Mouse (Mus musculus) ovary, postnatal 14 days (tissue): ENCODE data around the gene Tec.

Source experiments
- DNase-seq: peaks from one replicate; pipeline ENCODE4 v3.0.0; 2022; ENCODE audit warnings: low spot score

The Tec gene

DNA sequence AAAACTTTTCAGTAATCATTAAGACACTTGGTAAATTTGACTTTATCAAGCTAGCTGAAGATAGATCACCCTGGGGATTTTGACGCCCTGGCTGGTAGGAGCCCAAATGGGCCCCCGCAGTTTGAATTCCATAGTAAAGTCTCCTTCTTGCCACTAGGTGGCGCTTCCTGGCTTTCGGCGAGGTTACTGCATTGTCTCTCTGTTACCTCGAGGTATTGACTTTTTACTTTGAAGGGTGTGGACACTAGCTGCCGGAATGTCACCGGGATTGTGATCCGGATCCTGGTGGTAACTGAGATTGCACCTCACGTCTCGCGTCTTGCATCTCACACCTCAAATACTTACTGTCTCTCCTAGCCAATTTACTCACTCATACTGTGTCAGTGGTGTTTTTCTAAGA lies 23.3 kb upstream of the Tec start:
- peak; percentile 40 for DNase-seq

DNA sequence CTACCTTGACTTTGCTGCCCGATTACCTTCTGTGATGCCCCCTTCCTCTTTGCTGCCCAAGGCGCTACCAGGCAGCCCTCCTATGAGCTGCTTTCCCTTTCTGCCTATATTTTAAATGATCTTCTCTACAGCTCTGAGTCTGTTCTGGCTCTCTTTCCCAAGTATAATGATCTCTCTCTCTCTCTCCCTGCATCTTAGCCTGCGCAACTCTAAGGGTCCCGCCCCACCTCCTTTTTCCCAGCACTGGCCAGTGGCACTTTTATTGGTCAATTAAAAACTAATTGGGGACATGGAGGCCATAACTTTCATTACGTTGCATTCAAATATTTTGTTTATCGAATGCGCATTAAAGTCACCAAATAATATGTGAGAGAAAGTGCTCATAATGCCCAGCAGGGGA lies 20.0 kb upstream of the Tec start:
- no peak for DNase-seq

DNA sequence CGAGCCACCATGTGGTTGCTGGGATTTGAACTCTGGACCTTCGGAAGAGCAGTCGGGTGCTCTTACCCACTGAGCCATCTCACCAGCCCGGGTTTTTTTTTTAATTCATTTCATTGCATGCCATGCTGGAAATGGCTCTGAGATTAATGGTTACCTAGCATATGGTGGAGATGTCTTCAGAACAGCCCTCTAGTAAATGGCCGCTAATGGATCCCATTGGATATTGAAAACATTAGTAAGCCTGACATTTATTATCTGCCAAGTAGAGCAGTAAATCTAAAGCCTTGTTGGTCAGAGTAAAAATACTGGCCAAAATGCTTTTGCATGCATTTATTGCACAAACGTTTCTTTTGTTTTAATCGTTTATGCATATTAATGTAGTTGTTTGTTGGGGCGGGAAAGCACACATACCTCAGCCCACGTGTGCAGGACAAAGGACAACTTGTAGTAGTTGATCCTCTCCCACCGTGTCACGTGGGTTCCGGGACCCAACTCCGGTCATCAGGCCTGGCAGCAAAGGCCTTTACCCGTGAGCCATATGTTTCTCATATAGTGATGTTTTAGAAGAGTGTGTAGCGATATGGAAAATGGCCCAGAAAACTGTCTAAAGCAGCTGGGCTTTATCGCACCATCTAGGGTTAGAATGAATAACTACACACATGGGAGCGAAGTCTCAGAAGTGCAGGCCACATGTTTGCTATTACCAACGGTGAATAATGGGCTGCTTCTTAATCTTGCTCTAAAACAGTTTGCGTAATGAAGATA lies 18.4 kb upstream of the Tec start:
- no peak for DNase-seq

DNA sequence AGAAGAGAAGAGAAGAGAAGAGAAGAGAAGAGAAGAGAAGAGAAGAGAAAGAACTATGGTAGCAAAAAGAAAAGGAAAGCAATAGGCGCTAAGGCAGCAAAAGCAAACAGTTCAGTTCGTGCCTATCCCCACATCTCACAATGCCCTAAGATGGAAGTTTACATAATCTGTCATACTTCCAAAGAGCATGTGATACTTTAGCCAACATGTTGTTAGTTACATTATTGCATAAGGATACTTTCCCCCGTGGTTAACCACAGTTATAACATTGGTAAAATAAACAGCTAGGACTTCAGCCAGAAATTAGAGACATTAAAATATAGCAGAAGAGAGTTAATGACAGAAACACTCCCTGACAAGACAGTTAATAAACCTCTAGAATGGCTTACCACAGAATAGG lies 15.4 kb upstream of the Tec start:
- DNase-seq, result no peak

DNA sequence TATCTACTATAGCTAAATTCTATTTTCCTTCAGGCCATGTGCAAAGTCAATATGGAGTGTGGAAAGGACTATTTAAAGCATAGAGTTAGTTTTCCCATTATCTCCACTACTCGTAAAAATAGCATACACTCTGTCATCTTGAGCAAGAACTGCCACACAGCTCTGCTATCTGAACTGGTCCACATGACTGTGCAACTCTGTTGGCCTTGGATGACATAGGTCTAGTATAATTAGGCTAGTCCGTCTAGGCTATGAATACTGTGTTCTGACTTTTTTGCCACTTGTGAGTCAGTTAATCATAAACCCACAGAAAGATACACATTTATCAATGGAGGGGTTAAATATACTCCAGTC lies 14.1 kb upstream of the Tec start:
- DNase-seq, result no peak

DNA sequence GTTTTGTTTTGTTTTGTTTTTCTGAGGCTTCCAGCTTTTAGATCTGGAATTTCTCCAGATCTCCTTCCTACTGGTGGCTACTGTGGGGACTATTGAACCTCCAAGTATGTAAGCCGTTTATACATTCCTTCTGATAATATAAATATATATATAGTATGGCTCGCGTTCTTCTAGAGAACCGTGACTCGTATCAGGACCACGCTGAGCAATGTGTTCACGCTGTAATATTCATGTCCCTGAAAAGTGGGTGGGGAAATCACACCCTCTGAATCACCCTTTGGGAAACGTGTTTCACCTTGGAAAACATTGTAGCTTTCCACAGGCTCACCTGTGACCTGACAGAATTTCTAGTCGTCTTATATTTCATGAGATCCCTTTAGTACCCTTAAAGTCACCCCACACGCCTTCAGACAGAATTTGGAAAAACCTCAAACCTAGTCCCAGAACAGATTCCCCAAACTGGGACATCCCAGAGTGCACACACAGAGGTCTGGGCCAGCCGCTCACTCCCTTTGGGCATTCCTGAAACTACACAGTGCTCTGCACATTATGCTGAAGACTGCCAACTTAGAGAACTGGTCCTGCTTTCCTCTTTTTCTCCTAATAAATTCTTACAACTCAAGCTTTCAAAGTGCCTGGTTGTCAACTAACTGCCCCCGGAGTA lies 13.6 kb upstream of the Tec start:
- no peak for DNase-seq

DNA sequence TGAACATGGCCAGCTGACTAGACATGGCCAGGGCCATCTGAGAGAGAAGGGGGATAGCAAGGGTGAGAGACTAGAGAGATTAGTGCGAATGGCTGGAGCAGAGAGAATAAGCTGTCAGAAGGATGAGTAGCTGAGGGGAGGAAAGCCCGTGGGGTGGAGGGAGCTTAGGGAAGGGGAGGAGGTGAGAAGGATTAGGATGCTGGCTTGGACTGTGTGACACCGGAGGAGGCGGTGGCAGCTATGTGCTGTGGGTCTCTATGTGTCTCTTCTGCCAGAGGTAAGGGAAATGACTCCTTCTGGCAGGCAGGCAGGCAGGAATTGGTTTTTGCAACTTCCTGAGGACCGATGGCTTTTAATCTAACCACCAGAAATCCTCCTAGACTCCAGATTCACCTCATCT lies 11.5 kb upstream of the Tec start:
- no peak for DNase-seq

DNA sequence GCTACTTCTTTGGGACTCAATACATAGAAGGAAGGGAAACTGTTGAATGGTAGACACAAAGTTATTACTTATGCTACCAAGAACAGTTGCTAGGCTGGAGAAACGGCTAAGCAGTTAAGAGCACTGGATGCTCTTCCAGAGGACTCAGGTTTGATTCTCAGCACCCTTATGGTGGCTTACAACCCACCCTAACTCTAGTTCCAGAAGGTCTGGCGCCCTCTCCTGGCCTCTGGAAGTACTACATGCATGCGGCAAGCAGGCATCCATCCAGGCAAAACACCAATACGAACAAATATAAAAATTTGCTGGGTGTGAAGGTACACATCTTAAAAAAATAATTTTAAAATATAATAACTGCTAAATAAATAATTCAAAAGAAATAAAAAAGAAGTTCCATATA lies 2.8 kb upstream of the Tec start:
- DNase-seq, result no peak

DNA sequence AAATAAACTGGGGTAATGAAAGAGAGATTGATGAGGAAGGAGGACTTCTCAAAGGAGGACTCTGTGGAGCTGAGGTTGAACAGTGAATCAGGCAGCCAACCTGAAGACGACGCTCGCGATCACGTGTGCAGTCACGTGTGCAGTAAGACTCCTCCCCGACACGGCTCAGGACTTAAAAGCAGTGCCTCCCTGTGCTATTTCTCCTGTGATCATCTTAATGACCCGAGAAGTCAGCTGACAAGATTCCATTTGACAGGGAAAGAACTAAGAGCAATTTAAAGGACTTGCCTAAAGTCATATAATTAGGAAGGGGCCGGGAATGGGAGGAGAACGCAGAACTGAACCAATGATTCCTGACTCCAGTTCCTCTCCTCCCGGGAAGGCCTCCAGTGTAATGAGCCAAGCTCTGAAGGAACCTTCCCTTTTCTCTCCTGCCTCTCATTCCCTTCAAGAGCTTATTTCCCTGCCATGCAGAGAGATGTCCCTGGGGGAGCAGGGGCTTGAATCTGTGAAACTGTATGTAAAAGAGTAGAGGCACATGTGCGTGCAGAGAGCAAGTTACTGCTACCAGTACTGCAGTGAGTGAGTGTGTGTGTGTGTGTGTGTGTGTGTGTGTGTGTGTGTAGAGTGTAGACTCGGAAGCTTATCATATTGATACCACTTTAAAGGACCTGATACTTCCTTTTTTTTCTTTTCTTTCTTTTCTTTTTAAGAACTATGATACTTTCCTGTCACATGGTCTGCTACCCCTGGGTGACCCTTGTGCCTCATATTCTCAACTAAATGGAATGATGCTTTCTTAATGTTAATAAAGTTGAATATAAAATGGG lies 1.7 kb upstream of the Tec start:
- DNase-seq, result no peak

DNA sequence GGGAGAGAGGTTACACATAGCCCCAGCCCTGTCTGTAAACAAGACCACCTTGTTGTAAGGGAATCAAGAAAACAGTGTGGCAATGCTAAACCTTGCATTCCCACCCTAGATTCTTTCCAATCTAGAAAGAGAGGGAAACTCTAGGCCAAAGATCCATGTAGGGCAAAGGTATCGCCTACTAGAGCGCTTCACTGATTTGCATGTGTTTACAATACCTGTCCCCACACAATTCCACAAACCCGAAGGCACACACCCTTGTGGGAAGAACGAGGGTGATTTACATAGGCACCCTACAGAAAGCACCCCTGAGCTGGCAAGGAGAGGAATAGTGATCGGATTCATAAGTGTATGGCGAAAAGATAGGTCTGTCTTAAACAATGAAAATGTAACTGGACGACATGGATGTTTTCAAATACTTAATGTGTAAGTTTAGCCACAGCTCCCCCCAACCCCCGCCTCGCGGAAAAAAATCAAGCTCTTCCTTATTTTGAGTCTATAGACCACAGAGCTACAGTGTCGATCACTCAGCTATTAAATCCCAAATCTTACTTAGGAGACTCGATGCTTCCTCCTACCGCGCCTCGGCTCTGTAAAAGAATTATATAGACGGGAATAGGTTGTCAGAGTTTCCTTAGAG lies 1.1 kb downstream of the Tec start:
- DNase-seq, result no peak

DNA sequence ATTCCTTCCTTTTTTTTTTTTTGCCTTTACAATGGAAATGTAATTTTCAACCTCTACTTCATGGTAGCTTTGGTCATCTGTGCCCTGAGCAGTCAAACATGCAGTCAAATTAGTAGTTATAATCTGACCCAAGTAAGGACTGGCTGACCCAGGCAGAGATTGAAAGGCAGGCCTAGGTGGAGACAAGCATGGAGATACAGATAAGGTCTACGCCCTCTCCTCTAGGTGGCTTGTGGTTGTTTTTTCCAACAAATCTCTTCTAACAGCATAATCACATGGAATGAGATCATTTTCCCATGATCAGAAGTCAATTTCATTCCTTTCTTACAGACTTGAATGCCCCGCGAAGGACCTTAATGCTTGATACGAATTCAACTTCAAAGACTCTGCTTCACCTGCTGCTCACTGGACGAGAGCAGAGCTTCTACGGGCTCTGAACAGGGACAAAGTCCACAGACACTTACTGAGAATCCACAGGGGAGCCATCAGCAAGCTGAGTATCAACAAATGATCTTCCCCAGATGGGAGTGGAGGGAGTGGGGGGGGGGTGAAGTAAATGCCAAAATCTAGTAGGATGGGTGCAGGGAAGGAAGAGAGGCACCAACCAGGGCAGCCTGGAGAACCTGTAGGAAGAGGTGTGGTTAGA lies 1.9 kb downstream of the Tec start:
- DNase-seq, result no peak

DNA sequence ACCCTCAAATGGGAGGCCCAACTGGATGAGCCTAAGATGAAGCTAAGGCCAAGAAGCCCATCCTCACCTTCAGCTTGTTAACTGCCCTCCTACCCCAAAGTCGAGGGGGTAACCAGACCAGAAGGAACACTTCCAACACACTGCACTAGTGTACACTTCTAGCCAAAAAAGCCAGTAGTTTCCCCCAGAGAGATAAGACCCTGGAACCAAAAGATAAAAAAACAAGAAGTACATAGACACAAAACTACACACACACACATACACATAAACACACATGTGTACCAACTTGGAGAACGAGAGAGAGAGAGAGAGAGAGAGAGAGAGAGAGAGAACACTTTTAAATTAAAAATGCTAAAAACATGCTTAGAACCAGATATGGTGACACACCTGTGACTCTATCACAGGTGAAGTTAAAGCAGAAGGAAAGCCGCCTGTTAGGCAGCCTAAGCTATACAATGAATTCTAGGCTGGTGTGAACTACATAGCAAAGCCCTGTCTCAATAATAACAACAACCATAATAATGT lies 3.6 kb downstream of the Tec start:
- no peak for DNase-seq

DNA sequence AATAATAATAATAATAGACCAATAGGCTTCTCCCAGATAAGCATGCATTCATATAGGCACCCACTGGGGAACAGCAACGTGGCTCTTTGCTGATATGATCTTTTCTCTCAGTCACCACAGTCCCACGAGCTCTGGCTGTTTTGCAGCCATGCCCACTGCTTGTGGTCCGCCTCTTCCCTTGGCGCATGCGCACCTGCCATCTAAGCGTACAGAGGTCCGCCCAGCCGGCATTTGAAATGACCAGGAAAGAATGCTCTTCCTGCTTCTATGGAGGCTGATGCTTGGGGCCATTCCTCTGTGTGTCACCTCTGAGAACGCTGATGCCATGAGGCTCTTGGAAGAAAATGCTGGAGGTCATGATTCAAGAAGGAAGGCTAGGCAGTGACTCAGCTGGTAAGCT lies 5.1 kb downstream of the Tec start:
- no peak for DNase-seq

DNA sequence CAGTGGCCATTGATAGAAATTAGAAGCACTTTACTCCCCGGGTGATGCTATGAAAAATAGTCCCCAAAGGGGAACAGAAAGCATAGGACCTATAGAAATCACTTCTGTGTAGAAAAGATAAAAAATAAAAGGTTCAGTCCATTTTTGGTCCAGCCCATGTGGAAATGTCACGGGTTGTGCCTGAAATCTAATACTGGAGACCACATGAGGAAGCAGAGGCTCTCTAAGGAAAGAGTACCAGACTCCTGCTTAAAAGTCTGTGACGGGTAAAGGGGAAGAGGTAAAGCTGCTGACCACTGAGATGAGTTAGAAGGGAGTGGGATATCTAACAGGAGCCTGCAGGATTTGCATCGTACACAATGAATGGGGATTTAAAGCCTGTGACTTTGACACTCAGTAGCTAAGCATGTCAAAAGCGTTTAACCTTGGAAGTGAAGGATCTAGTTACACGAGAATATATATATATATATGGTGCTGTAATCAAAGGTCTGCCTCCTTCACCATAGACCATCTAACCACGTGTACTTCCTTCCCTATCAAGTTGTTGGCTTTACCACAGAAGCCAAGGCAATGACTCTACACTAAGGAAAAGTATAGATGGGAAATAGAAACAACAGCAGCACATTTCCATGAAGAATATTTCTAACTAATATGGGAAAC lies 6.4 kb downstream of the Tec start:
- no peak for DNase-seq

DNA sequence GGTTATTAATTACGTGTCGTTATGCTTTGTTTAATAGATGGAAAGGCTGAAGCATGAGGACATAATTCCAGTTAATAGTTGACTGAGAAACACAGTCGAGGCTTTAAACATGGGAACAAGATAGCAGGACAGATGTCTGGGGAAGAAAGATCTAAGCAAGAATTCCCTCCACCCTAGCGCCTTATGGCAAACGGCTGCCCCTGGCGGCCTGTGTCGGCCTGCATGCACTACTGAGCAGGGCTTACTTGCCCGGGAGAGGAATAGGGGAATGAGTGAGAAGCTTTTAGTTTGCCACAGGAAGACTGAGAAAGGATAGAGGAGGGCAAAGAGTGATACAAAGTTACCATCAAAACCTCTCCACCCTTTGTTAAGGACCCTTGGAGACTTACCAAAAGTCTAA lies 7.4 kb downstream of the Tec start:
- DNase-seq, result no peak

DNA sequence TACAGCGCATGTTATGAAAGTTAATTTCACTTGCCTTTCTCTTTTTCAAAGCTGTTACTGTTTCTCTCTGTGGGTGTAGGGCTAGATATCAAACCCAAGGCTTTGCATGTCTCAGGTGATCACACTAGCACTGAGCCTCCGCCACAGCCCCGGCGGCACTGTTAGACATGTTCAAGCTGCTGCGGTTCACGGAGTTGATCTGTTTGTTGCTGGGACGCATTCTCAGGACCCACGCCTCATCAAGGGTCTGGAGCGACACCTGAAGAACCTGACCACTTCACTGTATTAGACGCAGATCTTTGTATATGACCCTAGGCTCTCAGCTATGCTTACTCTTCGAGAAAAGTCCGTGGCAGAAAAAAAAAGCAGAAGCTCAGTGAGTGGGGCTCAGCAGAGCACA lies 10.0 kb downstream of the Tec start:
- no peak for DNase-seq

DNA sequence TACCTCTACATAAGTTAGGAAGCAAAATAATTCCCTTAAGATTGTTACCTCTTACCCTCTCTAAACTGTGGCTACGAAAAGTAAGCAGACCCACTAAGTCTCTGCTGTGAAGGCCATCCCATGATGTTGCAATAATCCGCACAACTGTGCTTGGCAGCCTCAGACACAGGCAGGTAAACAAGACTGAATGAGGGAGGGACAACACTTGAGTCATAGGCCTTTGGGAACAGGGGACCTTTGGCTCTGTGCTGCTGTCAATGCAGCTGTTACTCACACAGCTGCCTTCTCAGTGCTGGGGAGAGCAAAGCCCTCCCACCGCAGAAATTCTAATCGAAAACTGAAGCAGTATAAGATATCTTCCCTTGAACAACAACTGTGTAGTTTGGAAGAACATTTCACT lies 10.5 kb downstream of the Tec start:
- no peak for DNase-seq

DNA sequence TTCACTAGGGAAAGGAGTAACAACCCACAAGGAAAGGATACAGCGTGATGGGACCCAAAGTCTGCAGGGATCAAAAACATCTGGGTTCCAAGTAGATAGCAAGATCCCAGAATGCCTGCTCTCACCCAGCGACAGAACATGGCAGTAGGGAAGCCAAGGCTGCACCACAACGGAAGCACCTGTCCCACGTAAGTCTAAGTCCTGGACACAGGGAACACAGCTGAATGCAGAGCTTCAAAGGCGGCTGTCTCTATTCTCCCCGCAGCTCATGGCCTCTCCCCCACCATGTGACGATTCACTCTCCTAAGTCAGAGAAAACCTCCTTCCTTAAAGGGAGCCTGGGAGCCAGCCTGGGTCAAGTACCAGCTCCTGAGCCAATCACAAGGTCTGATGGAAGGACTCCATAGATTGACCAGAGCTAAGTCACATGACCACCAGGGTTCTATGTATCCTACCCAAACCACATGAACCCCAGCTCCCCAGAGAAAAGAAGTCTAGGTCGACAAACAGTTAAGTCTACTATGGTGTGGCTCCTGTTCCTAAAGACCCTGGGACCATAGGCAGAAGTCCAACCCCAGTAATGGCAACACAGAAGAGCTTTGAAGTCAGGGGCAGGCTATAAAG lies 11.9 kb downstream of the Tec start:
- DNase-seq, result no peak

DNA sequence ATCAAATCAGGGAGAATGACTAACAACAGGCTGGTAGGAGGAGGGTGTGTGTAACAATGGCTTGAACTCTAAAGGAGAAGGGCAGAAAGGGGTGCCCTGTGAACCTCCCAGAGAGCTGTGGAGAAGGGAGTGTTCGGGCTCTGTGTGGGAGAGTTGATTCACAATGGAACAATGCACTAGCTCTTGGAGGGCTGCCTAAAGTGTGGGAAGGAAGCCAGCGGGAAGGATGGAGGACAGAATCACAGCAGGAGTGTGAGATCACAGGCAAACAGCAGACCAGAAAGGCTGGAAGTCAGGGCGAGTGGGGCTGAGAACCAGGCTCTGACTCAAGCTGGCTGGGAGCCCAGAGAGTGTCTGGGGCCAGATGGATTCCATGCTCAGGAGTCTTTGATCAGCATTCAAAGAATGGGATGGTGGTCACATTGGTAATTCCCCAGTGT lies 12.6 kb downstream of the Tec start:
- DNase-seq, result peak; percentile 91

DNA sequence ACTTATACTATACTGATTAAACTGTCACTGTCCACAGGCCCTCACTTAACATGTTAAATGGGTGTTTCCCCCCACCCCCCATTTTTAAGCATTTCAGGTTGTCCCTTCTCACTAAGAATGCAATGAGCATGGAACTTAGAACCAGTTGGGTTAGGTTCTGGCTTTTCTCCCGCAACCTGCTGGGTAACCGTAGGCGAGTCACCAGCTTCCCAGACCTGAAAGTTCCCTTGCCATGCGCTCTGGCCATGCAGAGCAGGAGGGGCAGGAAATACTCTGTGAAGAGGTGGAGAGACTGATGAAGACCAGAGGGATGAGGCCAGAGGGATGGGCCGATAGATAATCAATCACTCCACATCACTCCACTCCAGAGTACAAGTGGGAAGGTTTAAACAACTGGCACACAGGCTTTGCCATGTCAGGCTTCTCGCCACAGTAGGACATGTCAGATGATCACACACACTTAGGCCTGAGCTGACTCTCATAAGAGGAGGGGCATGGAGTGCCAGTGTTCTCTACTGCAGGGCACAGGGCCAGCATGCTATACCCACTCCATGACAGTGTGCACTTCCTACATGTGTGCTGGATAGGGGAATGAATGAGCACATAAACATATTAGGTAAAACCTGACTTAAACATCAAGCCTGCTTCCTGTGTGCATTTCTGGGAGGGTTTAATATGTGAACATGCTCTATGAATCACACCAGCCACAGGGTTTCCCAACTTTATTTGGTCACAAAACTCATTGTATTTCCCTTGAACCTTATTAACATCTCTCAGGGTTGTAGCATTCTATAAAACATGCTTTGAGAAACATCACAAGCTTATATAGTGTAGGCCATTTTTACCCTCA lies 13.9 kb downstream of the Tec start:
- DNase-seq, result no peak
